Mouse (Mus musculus): ENCODE measurements around the gene Gramd4. TPM values are rescaled to one million over a fixed set of nuclear protein-coding genes. Genes with fewer than 3 reads are reported as not detected.

Gene Gramd4
- polyA plus RNA-seq, 1 experiment from 2014 or later = 7.6 TPM

GRCm38 (mm10) chr15:86105345-86105697, 47.8 kb downstream of the Gramd4 start:
- Histone ChIP-seq H3K36me3 (ENCODE audit: control insufficient read depth, insufficient read depth, low read length) (peaks cover 6% of the 10 kb centered on the region), H3K9me3 (ENCODE audit: control insufficient read depth, low read length) (no peaks in the 10 kb centered on the region), H3K4me2 (ENCODE audit: low read depth, low read length) (no peak overlapping the region), H3K4me3 (ENCODE audit: low read depth, low read length) (no peak overlapping the region), H3K4me1 (ENCODE audit: control insufficient read depth, insufficient read depth, low read length) (no peaks in the 10 kb centered on the region), H3K9ac (ENCODE audit: low read depth, low read length) (no peak overlapping the region), H3K27ac (replicated peaks; ENCODE audit: low read depth, low read length) (no peak overlapping the region), H3K27me3 (replicated peaks; ENCODE audit: control insufficient read depth, insufficient read depth, low read length) (no peaks in the 10 kb centered on the region)
- WGBS = 89% methylated on average over 7 of the region's 7 CpGs
- DNase-seq (ENCODE audit: low spot score) (no peak), ATAC-seq (ENCODE audit: low read depth) (no peak)

- Histone ChIP-seq H3K4me3 (ENCODE audit: low read depth, low read length) (no peak overlapping the region), H3K27me3 (replicated peaks; ENCODE audit: control insufficient read depth, insufficient read depth, low read length) (no peaks in the 10 kb centered on the region), H3K9me3 (ENCODE audit: control insufficient read depth, low read length) (no peaks in the 10 kb centered on the region), H3K36me3 (ENCODE audit: control insufficient read depth, insufficient read depth, low read length) (peaks cover 6% of the 10 kb centered on the region), H3K4me2 (ENCODE audit: low read depth, low read length) (no peak overlapping the region), H3K9ac (ENCODE audit: low read depth, low read length) (no peak overlapping the region), H3K27ac (replicated peaks; ENCODE audit: low read depth, low read length) (no peak overlapping the region), H3K4me1 (ENCODE audit: control insufficient read depth, insufficient read depth, low read length) (0 out of 2 replicates have a peak, but pooled peaks cover under 1% of the 10 kb centered on the region)
- 82% methylated on average over 6 of the region's 6 CpGs for WGBS
- DNase-seq (ENCODE audit: low spot score) = no peak
- no peak for ATAC-seq (ENCODE audit: low read depth)
Measured at GRCm38 (mm10) chr15:86105751-86106150, 48.3 kb downstream of the Gramd4 start.

GRCm38 (mm10) chr15:86107831-86108471, 50.5 kb downstream of the Gramd4 start:
- 89% methylated on average over 11 of the region's 11 CpGs for WGBS
- H3K4me1 ChIP-seq (ENCODE audit: control insufficient read depth, insufficient read depth, low read length) = peaks cover 11% of the 10 kb centered on the region
- H3K27me3 ChIP-seq (replicated peaks; ENCODE audit: control insufficient read depth, insufficient read depth, low read length) = no peaks in the 10 kb centered on the region
- H3K4me3 ChIP-seq (ENCODE audit: low read depth, low read length) = no peak overlapping the region
- no peaks in the 10 kb centered on the region for H3K9me3 ChIP-seq (ENCODE audit: control insufficient read depth, low read length)
- no peak overlapping the region for H3K9ac ChIP-seq (ENCODE audit: low read depth, low read length)
- no peak for DNase-seq (ENCODE audit: low spot score)
- ATAC-seq (ENCODE audit: low read depth) = no peak
- no peak overlapping the region for H3K27ac ChIP-seq (replicated peaks; ENCODE audit: low read depth, low read length)
- no peak overlapping the region for H3K4me2 ChIP-seq (ENCODE audit: low read depth, low read length)
- no peaks in the 10 kb centered on the region for H3K36me3 ChIP-seq (ENCODE audit: control insufficient read depth, insufficient read depth, low read length)

- ATAC-seq (ENCODE audit: low read depth) = no peak
- WGBS = 80% methylated on average over 7 of the region's 7 CpGs
Measured at GRCm38 (mm10) chr15:86109245-86109644, 51.8 kb downstream of the Gramd4 start.

GRCm38 (mm10) chr15:86109650-86110211, 52.2 kb downstream of the Gramd4 start:
- ATAC-seq (ENCODE audit: low read depth) = no peak
- Histone ChIP-seq H3K4me2 (ENCODE audit: low read depth, low read length) (no peak overlapping the region), H3K4me1 (ENCODE audit: control insufficient read depth, insufficient read depth, low read length) (peaks cover 16% of the 10 kb centered on the region), H3K4me3 (ENCODE audit: low read depth, low read length) (no peak overlapping the region), H3K9me3 (ENCODE audit: control insufficient read depth, low read length) (no peaks in the 10 kb centered on the region), H3K36me3 (ENCODE audit: control insufficient read depth, insufficient read depth, low read length) (no peaks in the 10 kb centered on the region), H3K9ac (ENCODE audit: low read depth, low read length) (no peak overlapping the region), H3K27ac (replicated peaks; ENCODE audit: low read depth, low read length) (no peak overlapping the region), H3K27me3 (replicated peaks; ENCODE audit: control insufficient read depth, insufficient read depth, low read length) (no peaks in the 10 kb centered on the region)
- peak; percentile 41 for DNase-seq (ENCODE audit: low spot score)
- 75% methylated on average over 8 of the region's 8 CpGs for WGBS

More at GRCm38 (mm10) chr15:86109245-86109644, 51.8 kb downstream of the Gramd4 start:
- no peak overlapping the region for H3K4me2 ChIP-seq (ENCODE audit: low read depth, low read length)
- no peak overlapping the region for H3K4me3 ChIP-seq (ENCODE audit: low read depth, low read length)
- H3K4me1 ChIP-seq (ENCODE audit: control insufficient read depth, insufficient read depth, low read length) = peaks cover 16% of the 10 kb centered on the region
- no peaks in the 10 kb centered on the region for H3K36me3 ChIP-seq (ENCODE audit: control insufficient read depth, insufficient read depth, low read length)
- no peak overlapping the region for H3K27ac ChIP-seq (replicated peaks; ENCODE audit: low read depth, low read length)
- no peak overlapping the region for H3K9ac ChIP-seq (ENCODE audit: low read depth, low read length)
- H3K9me3 ChIP-seq (ENCODE audit: control insufficient read depth, low read length) = no peaks in the 10 kb centered on the region
- H3K27me3 ChIP-seq (replicated peaks; ENCODE audit: control insufficient read depth, insufficient read depth, low read length) = no peaks in the 10 kb centered on the region
- no peak for DNase-seq (ENCODE audit: low spot score)

- peak; percentile 55 for DNase-seq (ENCODE audit: low spot score)
- H3K27ac ChIP-seq (replicated peaks; ENCODE audit: low read depth, low read length) = no peak overlapping the region
- no peak overlapping the region for H3K9ac ChIP-seq (ENCODE audit: low read depth, low read length)
- WGBS = 77% methylated on average over 10 of the region's 10 CpGs
- peak; percentile 51 for ATAC-seq (ENCODE audit: low read depth)
- H3K4me2 ChIP-seq (ENCODE audit: low read depth, low read length) = no peak overlapping the region
- peaks cover 16% of the 10 kb centered on the region for H3K4me1 ChIP-seq (ENCODE audit: control insufficient read depth, insufficient read depth, low read length)
- no peaks in the 10 kb centered on the region for H3K27me3 ChIP-seq (replicated peaks; ENCODE audit: control insufficient read depth, insufficient read depth, low read length)
- H3K36me3 ChIP-seq (ENCODE audit: control insufficient read depth, insufficient read depth, low read length) = no peaks in the 10 kb centered on the region
- no peaks in the 10 kb centered on the region for H3K9me3 ChIP-seq (ENCODE audit: control insufficient read depth, low read length)
- H3K4me3 ChIP-seq (ENCODE audit: low read depth, low read length) = no peak overlapping the region
Measured at GRCm38 (mm10) chr15:86110361-86111103, 53.0 kb downstream of the Gramd4 start.

- peak; percentile 41 for ATAC-seq (ENCODE audit: low read depth)
- H3K4me1 ChIP-seq (ENCODE audit: control insufficient read depth, insufficient read depth, low read length) = peaks cover 16% of the 10 kb centered on the region
- H3K9ac ChIP-seq (ENCODE audit: low read depth, low read length) = peak overlapping the region; percentile 30; the same call in 1 of the 2 replicates
- no peaks in the 10 kb centered on the region for H3K9me3 ChIP-seq (ENCODE audit: control insufficient read depth, low read length)
- 18% methylated on average over 10 of the region's 10 CpGs for WGBS
- H3K4me3 ChIP-seq (ENCODE audit: low read depth, low read length) = no peak overlapping the region
- H3K36me3 ChIP-seq (ENCODE audit: control insufficient read depth, insufficient read depth, low read length) = no peaks in the 10 kb centered on the region
- H3K27ac ChIP-seq (replicated peaks; ENCODE audit: low read depth, low read length) = peak overlapping the region; percentile 48
- peak; percentile 59 for DNase-seq (ENCODE audit: low spot score)
- no peaks in the 10 kb centered on the region for H3K27me3 ChIP-seq (replicated peaks; ENCODE audit: control insufficient read depth, insufficient read depth, low read length)
- peak overlapping the region; percentile 23; the same call in 1 of the 2 replicates for H3K4me2 ChIP-seq (ENCODE audit: low read depth, low read length)
Measured at GRCm38 (mm10) chr15:86112707-86113341, 55.3 kb downstream of the Gramd4 start.

- H3K9me3 ChIP-seq (ENCODE audit: control insufficient read depth, low read length) = no peaks in the 10 kb centered on the region
- H3K9ac ChIP-seq (ENCODE audit: low read depth, low read length) = 0 out of 2 replicates have a peak overlapping the region, but pooled peaks have one; percentile 30
- peak overlapping the region; percentile 48 for H3K27ac ChIP-seq (replicated peaks; ENCODE audit: low read depth, low read length)
- DNase-seq (ENCODE audit: low spot score) (peak; percentile 66), ATAC-seq (ENCODE audit: low read depth) (no peak; the same call in 1 of the 2 replicates)
- H3K27me3 ChIP-seq (replicated peaks; ENCODE audit: control insufficient read depth, insufficient read depth, low read length) = no peaks in the 10 kb centered on the region
- H3K4me2 ChIP-seq (ENCODE audit: low read depth, low read length) = peak overlapping the region; percentile 23; the same call in 1 of the 2 replicates
- H3K4me3 ChIP-seq (ENCODE audit: low read depth, low read length) = no peak overlapping the region
- H3K4me1 ChIP-seq (ENCODE audit: control insufficient read depth, insufficient read depth, low read length) = peaks cover 16% of the 10 kb centered on the region
- H3K36me3 ChIP-seq (ENCODE audit: control insufficient read depth, insufficient read depth, low read length) = no peaks in the 10 kb centered on the region
- WGBS = 6% methylated on average over 9 of the region's 9 CpGs
Measured at GRCm38 (mm10) chr15:86113342-86113710, 55.8 kb downstream of the Gramd4 start.
